Mouse (Mus musculus) lung, postnatal 0 days (tissue): ENCODE results near the gene Dmwd.

Experiments
- CTCF ChIP-seq: IDR thresholded peaks from 2 replicates; pipeline ENCODE4 v1.5.1; 2016; ENCODE audit warnings: antibody characterized with exemption, mild to moderate bottlenecking
- EP300 ChIP-seq: IDR thresholded peaks from 2 replicates; pipeline ENCODE4 v1.6.1; 2016; ENCODE audit warnings: antibody characterized with exemption, mild to moderate bottlenecking, control low read depth

DNA sequence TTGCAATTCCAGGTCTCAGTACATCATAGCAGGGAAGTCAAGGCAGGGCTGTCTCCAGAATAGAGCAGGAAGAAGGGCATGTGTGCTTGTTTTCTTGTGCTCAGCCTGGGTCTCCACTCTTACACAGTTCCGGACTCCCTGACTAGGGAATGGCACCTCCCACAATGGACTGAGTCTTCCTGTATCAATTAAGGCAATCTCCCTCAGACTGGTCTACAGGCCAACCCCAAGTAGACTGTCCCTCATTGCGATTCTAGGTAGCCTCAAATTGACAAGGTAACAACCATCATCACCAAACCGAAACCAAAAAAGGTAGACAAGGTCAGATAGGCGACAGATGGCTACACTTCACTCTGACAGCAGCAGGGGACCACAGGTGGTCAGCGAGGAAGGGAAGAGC lies 796 bp upstream of the Dmwd start:
- TF ChIP-seq CTCF (no peak), EP300 (no peak)
